Comparison of ENCODE assay signal across 10 mouse cellular contexts in the genomic region with DNA sequence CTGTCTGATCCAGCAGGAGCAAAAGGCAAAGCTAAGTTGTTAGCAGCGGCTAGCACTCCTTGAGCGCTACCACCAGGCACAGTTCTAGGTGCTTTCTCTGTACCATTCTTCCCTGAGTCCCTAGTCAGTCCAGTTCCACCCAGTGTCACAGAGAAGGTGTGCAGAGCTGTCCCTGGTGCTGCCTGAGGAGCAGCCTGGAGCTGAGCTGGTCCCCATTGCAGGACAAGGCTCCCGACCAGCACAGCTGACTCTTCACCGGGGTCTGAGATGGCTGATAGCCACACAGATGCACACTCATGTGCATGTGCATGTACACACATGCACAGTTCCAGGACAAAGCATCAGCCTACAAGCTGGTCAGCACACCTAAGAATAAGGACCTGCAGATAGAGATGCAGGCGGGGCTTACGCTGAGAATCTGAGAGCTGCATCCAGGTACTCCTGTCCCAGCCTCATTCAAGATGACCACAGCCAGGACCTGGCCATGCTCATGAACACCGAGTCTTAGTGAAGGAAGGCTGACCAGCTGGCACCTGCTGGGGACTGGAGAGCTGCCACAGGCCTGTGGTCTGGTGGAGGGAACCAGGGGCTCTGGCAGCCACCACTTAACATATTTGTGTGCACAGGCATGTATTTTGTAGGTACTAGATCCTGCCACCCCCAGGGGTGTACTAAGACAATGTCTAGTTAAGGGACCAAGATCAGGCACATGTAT. TPM values are rescaled to one million over a fixed set of nuclear protein-coding genes. Genes with fewer than 3 reads are reported as not detected.
DNase-seq lines count a peak whose midpoint lies in the region; ATAC-seq and TF ChIP-seq lines count a peak whose summit lies in the region.
"Had no signal": no experiment of that assay in that cellular context is flagged by ENCODE, and none has a peak within 500 bp of the region (broad histone marks: within the 10 kb centered on the region; RNA-seq: fewer than 3 reads in every experiment).

No protein-coding gene starts in this region.

- H3K9ac ChIP-seq in liver, embryonic 12.5 days: no peak overlapping the region
- no peak overlapping the region for H3K9ac ChIP-seq in liver, postnatal 0 days (replicated peaks)
- H3K9ac ChIP-seq in embryonic facial prominence, embryonic 11.5 days (replicated peaks; ENCODE audit: low read length): no peak overlapping the region
- H3K9ac ChIP-seq: forebrain, embryonic 15.5 days had no signal

- DNase-seq in liver, postnatal 0 days: no peak
- DNase-seq in G1E (ENCODE audit: low spot score) (peak; percentile 54), ZHBTc4 (ENCODE audit: low read depth, low spot score) (peak; percentile 42)
- DNase-seq in embryonic facial prominence, embryonic 11.5 days (ENCODE audit: low spot score): peak; percentile 44
- no peak for DNase-seq in left cerebral cortex, adult 11 months (ENCODE audit: low spot score)
- no peak for DNase-seq in T-cell, adult 2 months (ENCODE audit: low spot score)

- H3K36me3 ChIP-seq in liver, embryonic 12.5 days: peaks cover 16% of the 10 kb centered on the region
- H3K36me3 ChIP-seq in liver, postnatal 0 days (replicated peaks; ENCODE audit: insufficient read depth, low read length): peaks cover 18% of the 10 kb centered on the region
- H3K36me3 ChIP-seq in G1E (replicated peaks): peaks cover 23% of the 10 kb centered on the region
- no peaks in the 10 kb centered on the region for H3K36me3 ChIP-seq in embryonic facial prominence, embryonic 11.5 days (replicated peaks; ENCODE audit: control insufficient read depth, insufficient read depth, low read depth, low read length)
- H3K36me3 ChIP-seq: forebrain, embryonic 15.5 days had no signal

- peaks cover 55% of the 10 kb centered on the region for H3K4me1 ChIP-seq in liver, embryonic 12.5 days
- H3K4me1 ChIP-seq in liver, postnatal 0 days (ENCODE audit: insufficient read depth): peaks cover 23% of the 10 kb centered on the region
- peaks cover 56% of the 10 kb centered on the region for H3K4me1 ChIP-seq in G1E (ENCODE audit: insufficient read depth, low read depth, low read length)
- peaks cover 4% of the 10 kb centered on the region; the same call in 1 of the 2 replicates for H3K4me1 ChIP-seq in embryonic facial prominence, embryonic 11.5 days (ENCODE audit: control insufficient read depth, insufficient read depth, low read length)

- WGBS in liver, embryonic 12.5 days (ENCODE audit: insufficient replicate concordance): 77% methylated on average over 7 of the region's 7 CpGs
- WGBS in liver, postnatal 0 days (ENCODE audit: insufficient replicate concordance): 85% methylated on average over 7 of the region's 7 CpGs
- 81% methylated on average over 7 of the region's 7 CpGs for WGBS in embryonic facial prominence, embryonic 11.5 days

- H3K9me3 ChIP-seq in liver, embryonic 12.5 days (replicated peaks): no peaks in the 10 kb centered on the region; the same call in 1 of the 2 replicates
- no peaks in the 10 kb centered on the region for H3K9me3 ChIP-seq in liver, postnatal 0 days (ENCODE audit: low read length)
- peaks cover 3% of the 10 kb centered on the region; the same call in 1 of the 2 replicates for H3K9me3 ChIP-seq in G1E (replicated peaks)
- no peaks in the 10 kb centered on the region for H3K9me3 ChIP-seq in embryonic facial prominence, embryonic 11.5 days (replicated peaks; ENCODE audit: control insufficient read depth, low read length)
- H3K9me3 ChIP-seq: forebrain, embryonic 15.5 days had no signal

- peak overlapping the region; percentile 10; the same call in 1 of the 2 replicates for H3K4me2 ChIP-seq in liver, embryonic 12.5 days
- H3K4me2 ChIP-seq in liver, postnatal 0 days (ENCODE audit: low read depth, low read length): no peak overlapping the region
- no peak overlapping the region for H3K4me2 ChIP-seq in embryonic facial prominence, embryonic 11.5 days (ENCODE audit: low read depth, low read length)
- H3K4me2 ChIP-seq: forebrain, embryonic 15.5 days had no signal

- H3K27me3 ChIP-seq in liver, embryonic 12.5 days (replicated peaks): no peaks in the 10 kb centered on the region
- H3K27me3 ChIP-seq in liver, postnatal 0 days (ENCODE audit: insufficient read depth, low read length): no peaks in the 10 kb centered on the region
- no peaks in the 10 kb centered on the region for H3K27me3 ChIP-seq in G1E (ENCODE audit: insufficient read depth, low read length)
- no peaks in the 10 kb centered on the region for H3K27me3 ChIP-seq in embryonic facial prominence, embryonic 11.5 days (ENCODE audit: control insufficient read depth, insufficient read depth, low read length)
- H3K27me3 ChIP-seq: forebrain, embryonic 15.5 days had no signal

- no peak for TF ChIP-seq CTCF in liver, postnatal 0 days (IDR thresholded peaks at IDR 0.05; ENCODE audit: low read depth)
- no peak for TF ChIP-seq CTCF in G1E (IDR thresholded peaks at IDR 0.05; ENCODE audit: low read depth, low read length)

- TF ChIP-seq EP300 in liver, postnatal 0 days (IDR thresholded peaks at IDR 0.05; ENCODE audit: low read depth): no peak

- H3K4me3 ChIP-seq in liver, embryonic 12.5 days: no peak overlapping the region
- no peak overlapping the region for H3K4me3 ChIP-seq in liver, postnatal 0 days (ENCODE audit: low read depth, low read length)
- H3K4me3 ChIP-seq in G1E (ENCODE audit: low read depth, low read length): peak overlapping the region; percentile 22; the same call in 1 of the 2 replicates
- H3K4me3 ChIP-seq in embryonic facial prominence, embryonic 11.5 days (ENCODE audit: low read depth, low read length): no peak overlapping the region
- H3K4me3 ChIP-seq: forebrain, embryonic 15.5 days; heart, adult 2 months had no signal

- peak overlapping the region; percentile 56 for H3K27ac ChIP-seq in liver, embryonic 12.5 days
- H3K27ac ChIP-seq in liver, postnatal 0 days (ENCODE audit: low read depth): no peak overlapping the region
- H3K27ac ChIP-seq in embryonic facial prominence, embryonic 11.5 days (replicated peaks; ENCODE audit: low read depth, low read length): no peak overlapping the region
- H3K27ac ChIP-seq: forebrain, embryonic 15.5 days; heart, adult 2 months had no signal

- no peak for ATAC-seq in liver, embryonic 12.5 days
- no peak for ATAC-seq in liver, postnatal 0 days
- ATAC-seq in G1E (ENCODE audit: extremely low read depth, insufficient number of reproducible peaks, low FRiP score, poor library complexity, severe bottlenecking): no peak
- ATAC-seq in embryonic facial prominence, embryonic 11.5 days (replicated peaks; ENCODE audit: insufficient number of reproducible peaks, low FRiP score, low TSS enrichment, low read depth): no peak
- ATAC-seq: forebrain, embryonic 15.5 days; inflammation-experienced regulatory T-cells, adult 6 months had no signal

RNA-seq across cellular contexts. Expression of a gene that starts 25.1 kb away (rescaled TPM):
- 0.60 and 1.2 TPM in 2 replicates for polyA plus RNA-seq in liver, embryonic 12.5 days (2016; fragmentation: Nextera tagmentation; extraction: Ambion mirVana)
- 3.3 and 5.7 TPM in 2 replicates for polyA plus RNA-seq in liver, postnatal 0 days (2015; fragmentation: Nextera tagmentation; extraction: Ambion mirVana)
- total RNA-seq in G1E (2014; fragmentation: Nextera tagmentation) (3.5 and 3.7 TPM in 2 replicates), G1E (2017) (4.2 and 5.3 TPM in 2 replicates)
- polyA plus RNA-seq in G1E (2012): 0.15 and 0.50 TPM in 2 replicates
- polyA plus RNA-seq in embryonic facial prominence, embryonic 11.5 days (2014; fragmentation: Nextera tagmentation; extraction: Ambion mirVana): 0.33 and 0.46 TPM in 2 replicates

Comparison
In these comparisons a context has a peak if more than half of its experiments do, and no peak if none do; other contexts are left out.
1. DNase-seq: peak in G1E (single experiment), ZHBTc4 (single experiment) and embryonic facial prominence, embryonic 11.5 days (single experiment); none in liver, postnatal 0 days (single experiment), left cerebral cortex, adult 11 months (single experiment) and T-cell, adult 2 months (single experiment).